Mouse (Mus musculus): Measurements from ENCODE around the gene Mmgt2.

- TF ChIP-seq POLR2A (IDR thresholded peaks at IDR 0.05; ENCODE audit: borderline replicate concordance, extremely low read depth, insufficient read depth, insufficient read length, poor library complexity, severe bottlenecking) = no peak
- TF ChIP-seq CTCF (IDR thresholded peaks at IDR 0.05; ENCODE audit: borderline replicate concordance, extremely low read depth, insufficient read depth, insufficient read length) = no peak
Measured at GRCm38 (mm10) chr11:62676290-62676596, 27.8 kb downstream of the Mmgt2 start.

All from brain, embryonic 14.5 days (tissue).